Mouse (Mus musculus) ovary, postnatal 36 days (tissue): ENCODE data around the gene Setd4.
A peak's percentile ranks its signal among the peaks of the same experiment; 100 is the strongest.
"Not testable (repeated sequence)": the region's sequence is repeated elsewhere in the genome, so short reads cannot be mapped to it uniquely, and the experiment has no call there.

Source experiments
- DNase-seq: peaks from one replicate; pipeline ENCODE4 v3.0.0; 2022; ENCODE audit warnings: low spot score, mixed read lengths

The Setd4 gene

GRCm38 (mm10) chr16:93603439-93604212, at the start of gene Setd4:
Setd4 (minus strand) TSS chr16:93604063.
- DNase-seq = peak; percentile 93

- DNase-seq = no peak
Observed at GRCm38 (mm10) chr16:93648441-93649183, 44.7 kb upstream of the Setd4 start.

GRCm38 (mm10) chr16:93644006-93644405, 40.1 kb upstream of the Setd4 start:
- DNase-seq = no peak

- no peak for DNase-seq
Observed at GRCm38 (mm10) chr16:93627761-93628400, 24.0 kb upstream of the Setd4 start, which contains the start of gene Gm5678. Gm5678 (plus strand) TSS chr16:93628097.

- no peak for DNase-seq
Observed at GRCm38 (mm10) chr16:93626745-93627144, 22.9 kb upstream of the Setd4 start.

- DNase-seq = no peak
Observed at GRCm38 (mm10) chr16:93624671-93625070, 20.8 kb upstream of the Setd4 start.

- DNase-seq = not testable (repeated sequence)
Observed at GRCm38 (mm10) chr16:93623759-93624158, 19.9 kb upstream of the Setd4 start.

- DNase-seq = peak; percentile 67
Observed at GRCm38 (mm10) chr16:93615118-93615870, 11.4 kb upstream of the Setd4 start.

GRCm38 (mm10) chr16:93610961-93611360, 7.1 kb upstream of the Setd4 start:
- DNase-seq = no peak

- no peak for DNase-seq
Observed at GRCm38 (mm10) chr16:93609796-93610195, 5.9 kb upstream of the Setd4 start.

- DNase-seq = no peak
Observed at GRCm38 (mm10) chr16:93608731-93609130, 4.9 kb upstream of the Setd4 start.

- peak; percentile 81 for DNase-seq
Observed at GRCm38 (mm10) chr16:93607669-93608101, 3.8 kb upstream of the Setd4 start.

GRCm38 (mm10) chr16:93606146-93606545, 2.3 kb upstream of the Setd4 start:
- no peak for DNase-seq

- DNase-seq = no peak
Observed at GRCm38 (mm10) chr16:93605553-93605952, 1.7 kb upstream of the Setd4 start, which contains the start of gene Cbr1. Cbr1 (plus strand) TSS chr16:93605853.

- no peak for DNase-seq
Observed at GRCm38 (mm10) chr16:93604481-93604969, 662 bp upstream of the Setd4 start.

- no peak for DNase-seq
Observed at GRCm38 (mm10) chr16:93599461-93599860, 4.4 kb downstream of the Setd4 start.

- DNase-seq = no peak
Observed at GRCm38 (mm10) chr16:93597551-93597950, 6.3 kb downstream of the Setd4 start.

- DNase-seq = no peak
Observed at GRCm38 (mm10) chr16:93596807-93597206, 7.1 kb downstream of the Setd4 start.

- DNase-seq = no peak
Observed at GRCm38 (mm10) chr16:93595766-93596165, 8.1 kb downstream of the Setd4 start.

- DNase-seq = no peak
Observed at GRCm38 (mm10) chr16:93594448-93594847, 9.4 kb downstream of the Setd4 start.

- DNase-seq = no peak
Observed at GRCm38 (mm10) chr16:93593406-93593805, 10.5 kb downstream of the Setd4 start.

- DNase-seq = no peak
Observed at GRCm38 (mm10) chr16:93592711-93593110, 11.2 kb downstream of the Setd4 start.
